Mouse (Mus musculus) megakaryocyte, embryonic 14.5 days (primary cell): ENCODE results near the gene Inhbc.

Experiments
- FLI1 ChIP-seq: IDR thresholded peaks from 2 replicates; pipeline ENCODE4 v1.6.1; 2012; ENCODE audit warnings: low read length, inconsistent platforms, mixed read lengths
- GATA1 ChIP-seq: IDR thresholded peaks from 3 replicates; pipeline ENCODE4 v1.6.1; 2012; ENCODE audit warnings: mixed read lengths, low read length, inconsistent platforms, borderline replicate concordance

DNA sequence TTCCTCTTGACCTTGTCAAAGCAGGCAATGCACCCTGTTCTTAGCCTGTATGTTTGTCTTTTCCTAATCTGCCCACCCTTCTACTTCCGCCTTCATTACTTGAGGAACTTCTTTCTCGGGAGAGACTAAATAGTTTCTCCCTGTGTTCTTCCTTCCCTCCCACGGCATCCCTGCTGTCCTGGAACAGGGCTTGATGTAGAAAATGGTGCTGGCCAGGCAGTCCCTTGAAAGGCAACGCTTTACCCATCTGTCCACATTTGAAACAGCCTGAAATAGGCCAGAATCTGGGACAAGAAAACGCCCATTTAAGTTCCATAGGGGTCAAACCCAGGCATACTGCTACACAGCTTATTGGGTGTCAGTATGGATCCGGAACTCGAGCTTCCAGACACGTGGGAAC is 20.4 kb downstream of the Inhbc start:
- TF ChIP-seq GATA1 (no peak), FLI1 (no peak)
